Mouse (Mus musculus) right cerebral cortex, adult 2 months (tissue): Measurements from ENCODE around the gene Lmbrd1.
"Not testable (repeated sequence)": the region's sequence is repeated elsewhere in the genome, so short reads cannot be mapped to it uniquely, and the experiment has no call there.

Experiments used
- DNase-seq, 2 experiments: peaks; one replicate each; pipeline ENCODE4 v3.0.0; 2021 to 2022; ENCODE audit warnings: low spot score in 2 of 2

Lmbrd1 gene

GRCm38 (mm10) chr1:24720209-24720608, 41.8 kb downstream of the Lmbrd1 start:
- no peak for DNase-seq

GRCm38 (mm10) chr1:24729784-24730183, 51.4 kb downstream of the Lmbrd1 start:
- no peak for DNase-seq

DNA sequence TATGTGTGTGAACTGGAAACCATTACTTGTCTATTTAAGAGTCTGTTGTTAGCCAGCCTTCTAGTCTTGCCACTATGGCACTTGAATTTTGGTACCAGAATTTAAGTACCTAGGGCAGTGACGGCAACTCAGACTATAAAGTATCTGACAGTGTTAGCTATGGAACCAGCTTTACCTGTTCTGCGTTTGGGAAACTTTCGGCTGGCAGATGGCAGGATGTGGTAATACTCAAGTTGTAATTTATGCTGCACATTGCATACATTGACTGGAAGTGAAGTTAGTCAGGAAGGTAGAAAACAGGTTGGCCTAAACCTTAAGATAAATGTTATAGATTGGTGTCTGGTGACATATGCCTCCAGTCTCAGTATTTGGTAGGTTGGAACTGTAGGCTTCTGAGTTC, 53.9 kb downstream of the Lmbrd1 start:
- DNase-seq = no peak

GRCm38 (mm10) chr1:24734866-24735265, 56.4 kb downstream of the Lmbrd1 start:
- DNase-seq = no peak

GRCm38 (mm10) chr1:24740903-24741302, 62.5 kb downstream of the Lmbrd1 start:
- no peak for DNase-seq

GRCm38 (mm10) chr1:24741552-24741951, 63.1 kb downstream of the Lmbrd1 start:
- DNase-seq = no peak

DNA sequence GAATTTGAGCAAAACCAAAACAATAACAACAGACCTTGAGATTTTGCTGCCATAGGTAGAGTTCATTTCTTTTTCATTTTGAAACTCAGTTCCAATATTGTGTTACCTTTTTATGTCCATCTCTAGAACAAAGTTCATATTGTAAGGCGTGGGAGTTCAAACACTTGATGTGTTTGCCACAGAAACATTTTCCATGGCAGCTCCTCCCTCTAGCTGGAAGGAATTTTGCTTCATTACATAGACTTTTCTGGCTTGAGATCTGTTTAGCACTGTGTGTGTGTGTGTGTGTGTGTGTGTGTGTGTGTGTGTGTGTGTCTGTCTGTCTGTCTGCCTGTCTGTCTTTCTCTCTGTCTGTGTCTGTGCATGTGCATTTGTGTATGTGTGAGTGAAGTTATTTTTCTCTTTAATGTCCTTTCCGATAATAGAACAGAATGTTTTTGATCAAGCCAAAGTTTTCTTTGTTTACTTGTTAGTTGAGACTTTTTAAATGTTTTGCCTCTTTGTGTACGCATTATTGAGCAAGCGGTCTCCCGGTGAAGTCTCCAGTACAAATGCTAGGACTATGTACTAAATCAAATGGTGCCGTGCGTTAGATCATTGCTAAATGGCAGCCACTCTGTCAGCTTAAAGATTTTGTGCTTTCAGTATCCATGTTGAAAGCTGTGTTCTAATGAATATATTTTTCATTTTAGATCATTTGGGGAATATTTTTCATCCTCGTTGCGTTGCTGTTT, 64.9 kb downstream of the Lmbrd1 start:
- DNase-seq = no peak

DNA sequence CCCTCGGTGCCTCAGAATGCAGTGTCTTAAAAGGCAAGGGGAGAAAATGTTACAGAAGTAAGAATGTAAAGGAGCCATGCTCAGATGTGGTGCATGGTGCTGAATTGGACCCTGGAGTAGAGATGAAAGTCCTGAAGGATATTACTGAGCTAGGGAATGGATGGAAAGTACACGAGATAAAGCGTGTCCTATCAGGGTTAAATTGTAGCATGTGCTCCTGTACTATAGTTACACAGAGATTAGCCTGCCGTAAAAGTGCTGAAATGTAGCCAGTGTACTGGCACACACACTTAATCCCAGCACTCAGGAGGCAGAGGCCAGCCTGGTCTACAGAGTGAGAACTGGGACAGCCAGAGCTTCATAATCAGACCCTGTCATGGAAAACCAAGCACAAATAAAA, 74.3 kb downstream of the Lmbrd1 start:
- DNase-seq = no peak

DNA sequence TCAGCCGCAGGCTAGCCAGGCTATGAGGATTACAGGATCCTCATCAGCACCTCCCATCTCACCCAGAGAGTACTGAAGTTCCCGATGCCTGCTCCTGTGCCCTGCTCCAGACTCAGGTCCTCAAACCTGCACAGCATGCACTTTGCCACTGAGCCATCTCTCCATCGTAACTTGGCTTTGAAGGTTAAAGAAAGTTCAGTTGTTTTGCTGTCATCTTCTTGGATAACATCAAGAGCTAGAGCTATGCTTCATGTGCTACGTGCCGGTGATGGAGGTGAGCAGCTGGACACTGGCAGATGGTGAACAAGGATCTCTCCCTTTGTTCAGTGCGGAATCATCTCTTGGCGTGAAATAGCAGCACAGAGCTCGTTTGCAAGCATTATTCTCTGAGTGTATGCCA, 80.1 kb downstream of the Lmbrd1 start:
- no peak for DNase-seq

DNA sequence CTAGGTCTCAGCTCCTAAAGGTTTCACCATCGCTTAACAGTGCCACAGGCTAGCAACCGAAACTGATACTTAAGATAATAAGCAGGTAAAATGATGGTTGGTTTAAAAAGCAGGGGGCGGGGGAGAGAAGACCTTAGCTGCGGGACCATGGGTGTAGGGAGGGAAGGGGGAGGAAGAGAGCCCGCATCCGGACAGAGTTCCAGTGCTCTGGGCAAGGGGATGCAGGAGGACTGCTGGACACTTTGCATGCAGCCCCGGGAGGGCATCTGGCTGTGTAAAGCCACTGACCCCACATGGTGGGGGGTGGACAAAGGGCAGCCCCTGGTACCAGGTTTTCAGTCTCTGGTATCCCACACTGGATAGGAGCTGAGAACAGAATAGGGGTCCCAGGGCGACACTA, 88.0 kb downstream of the Lmbrd1 start:
- DNase-seq = no peak

GRCm38 (mm10) chr1:24767197-24767596, 88.8 kb downstream of the Lmbrd1 start:
- DNase-seq = not testable (repeated sequence)

DNA sequence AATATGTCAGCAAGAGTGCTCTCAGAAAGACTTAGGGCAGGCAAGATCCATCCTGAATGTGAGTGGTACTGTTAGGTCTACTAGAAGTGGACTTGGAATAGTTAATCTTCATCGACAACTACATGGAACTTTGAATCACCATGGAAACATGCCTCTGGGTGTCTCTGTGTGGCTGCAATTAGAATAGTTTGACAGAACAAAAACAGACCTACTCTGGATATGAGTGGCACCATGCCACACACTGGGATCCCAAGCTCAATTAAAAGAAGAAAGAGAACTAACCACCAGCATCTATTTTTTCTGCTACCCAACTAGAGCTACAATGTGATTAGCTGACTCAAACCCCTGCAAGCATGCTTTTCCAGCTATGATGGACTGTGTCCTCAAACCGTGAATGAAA, 95.2 kb downstream of the Lmbrd1 start:
- no peak for DNase-seq

DNA sequence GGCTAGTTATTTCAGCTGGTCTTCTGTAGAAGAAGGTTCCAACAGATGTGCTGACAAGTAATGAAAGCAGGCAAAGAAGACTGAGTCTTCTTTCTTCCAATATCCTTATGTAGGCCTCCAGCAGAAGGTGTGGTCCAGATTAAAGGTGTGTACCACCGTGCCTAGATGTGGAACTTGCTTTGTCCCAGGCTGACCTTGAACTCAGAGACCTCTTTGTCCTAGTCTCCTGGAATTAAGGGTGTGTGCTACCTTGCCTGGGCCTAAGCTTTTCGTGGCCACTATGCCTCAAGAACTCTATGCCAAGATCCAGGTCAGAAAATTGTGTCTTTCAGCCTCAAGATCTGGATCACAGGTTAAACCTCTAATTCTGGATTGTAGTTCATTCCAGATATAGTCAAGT, 98.1 kb downstream of the Lmbrd1 start:
- DNase-seq = no peak

DNA sequence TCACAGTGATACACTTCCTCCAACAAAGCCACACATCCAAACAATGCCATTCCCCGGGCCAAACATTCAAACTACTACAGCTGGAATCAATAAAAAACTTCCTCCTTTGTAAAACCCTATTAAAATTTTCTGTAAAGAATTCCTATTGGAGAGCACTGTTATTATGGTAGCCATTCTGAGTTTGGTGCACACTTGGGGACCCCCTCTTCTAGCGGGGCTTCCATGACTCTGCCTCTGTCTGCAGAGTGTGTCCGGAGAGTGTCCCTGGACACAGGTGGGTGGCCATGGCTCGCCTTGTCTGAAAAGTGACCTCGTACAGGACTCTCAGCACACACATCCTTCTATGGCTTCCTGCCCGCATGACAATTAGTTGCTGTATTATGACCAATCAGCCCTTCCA, 114.7 kb downstream of the Lmbrd1 start:
- no peak for DNase-seq

GRCm38 (mm10) chr1:24807971-24808370, 129.5 kb downstream of the Lmbrd1 start:
- not testable (repeated sequence) for DNase-seq
